Mouse (Mus musculus): Measurements from ENCODE around the gene Gm11634. TPM values are rescaled to one million over a fixed set of nuclear protein-coding genes. Genes with fewer than 3 reads are reported as not detected.
A peak's percentile ranks its signal among the peaks of the same experiment; 100 is the strongest.
"Not testable (repeated sequence)": the region's sequence is repeated elsewhere in the genome, so short reads cannot be mapped to it uniquely, and the experiment has no call there.

Gm11634 gene
- polyA plus RNA-seq, 1 experiment from 2014 or later, result not detected

- H3K27me3 ChIP-seq (ENCODE audit: control insufficient read depth, insufficient read depth, low read length); H3K9ac ChIP-seq (ENCODE audit: low read depth, low read length); DNase-seq (ENCODE audit: low spot score); H3K9me3 ChIP-seq (ENCODE audit: control insufficient read depth, low read length); H3K27ac ChIP-seq (ENCODE audit: low read depth, low read length); H3K36me3 ChIP-seq (ENCODE audit: control insufficient read depth, insufficient read depth, low read length); H3K4me1 ChIP-seq (replicated peaks; ENCODE audit: control insufficient read depth, insufficient read depth, low read length); ATAC-seq (ENCODE audit: low FRiP score); H3K4me3 ChIP-seq (ENCODE audit: low read depth, low read length); H3K4me2 ChIP-seq (replicated peaks; ENCODE audit: low read depth, low read length): not testable (repeated sequence)
- 87% methylated on average over 11 of the region's 11 CpGs for WGBS
Measured at GRCm38 (mm10) chr11:101620022-101620655, 21.1 kb upstream of the Gm11634 start.

GRCm38 (mm10) chr11:101618596-101618995 is 19.5 kb upstream of the Gm11634 start:
- H3K27ac ChIP-seq (ENCODE audit: low read depth, low read length), result peak overlapping the region; percentile 42; the same call in 1 of the 2 replicates
- 78% methylated on average over 3 of the region's 3 CpGs for WGBS
- no peak overlapping the region for H3K4me3 ChIP-seq (ENCODE audit: low read depth, low read length)

GRCm38 (mm10) chr11:101617849-101618248 is 18.8 kb upstream of the Gm11634 start:
- H3K4me3 ChIP-seq (ENCODE audit: low read depth, low read length), result no peak overlapping the region

More at GRCm38 (mm10) chr11:101618596-101618995, 19.5 kb upstream of the Gm11634 start:
- Histone ChIP-seq H3K4me1 (replicated peaks; ENCODE audit: control insufficient read depth, insufficient read depth, low read length) (0 out of 2 replicates have a peak, but pooled peaks cover 9% of the 10 kb centered on the region), H3K4me2 (replicated peaks; ENCODE audit: low read depth, low read length) (no peak overlapping the region), H3K9me3 (ENCODE audit: control insufficient read depth, low read length) (no peaks in the 10 kb centered on the region), H3K36me3 (ENCODE audit: control insufficient read depth, insufficient read depth, low read length) (no peaks in the 10 kb centered on the region), H3K27me3 (ENCODE audit: control insufficient read depth, insufficient read depth, low read length) (no peaks in the 10 kb centered on the region), H3K9ac (ENCODE audit: low read depth, low read length) (no peak overlapping the region)
- ATAC-seq (ENCODE audit: low FRiP score), result no peak
- no peak for DNase-seq (ENCODE audit: low spot score)

GRCm38 (mm10) chr11:101616948-101617767 is 18.1 kb upstream of the Gm11634 start:
- H3K9ac ChIP-seq (ENCODE audit: low read depth, low read length), result peak overlapping the region; percentile 31; the same call in 1 of the 2 replicates
- WGBS, result 21% methylated on average over 18 of the region's 18 CpGs
- H3K27ac ChIP-seq (ENCODE audit: low read depth, low read length), result no peak overlapping the region
- H3K27me3 ChIP-seq (ENCODE audit: control insufficient read depth, insufficient read depth, low read length), result no peaks in the 10 kb centered on the region
- no peaks in the 10 kb centered on the region for H3K36me3 ChIP-seq (ENCODE audit: control insufficient read depth, insufficient read depth, low read length)
- no peaks in the 10 kb centered on the region for H3K9me3 ChIP-seq (ENCODE audit: control insufficient read depth, low read length)
- no peak overlapping the region for H3K4me3 ChIP-seq (ENCODE audit: low read depth, low read length)
- 0 out of 2 replicates have a peak, but pooled peaks cover 9% of the 10 kb centered on the region for H3K4me1 ChIP-seq (replicated peaks; ENCODE audit: control insufficient read depth, insufficient read depth, low read length)
- peak; percentile 19 for DNase-seq (ENCODE audit: low spot score)
- no peak; the same call in 1 of the 2 replicates for ATAC-seq (ENCODE audit: low FRiP score)
- peak overlapping the region; percentile 14 for H3K4me2 ChIP-seq (replicated peaks; ENCODE audit: low read depth, low read length)

More at GRCm38 (mm10) chr11:101617849-101618248, 18.8 kb upstream of the Gm11634 start:
- H3K27me3 ChIP-seq (ENCODE audit: control insufficient read depth, insufficient read depth, low read length), result no peaks in the 10 kb centered on the region
- DNase-seq (ENCODE audit: low spot score) (peak; percentile 86), ATAC-seq (ENCODE audit: low FRiP score) (peak; percentile 68)
- no peaks in the 10 kb centered on the region for H3K9me3 ChIP-seq (ENCODE audit: control insufficient read depth, low read length)
- 3% methylated on average over 8 of the region's 8 CpGs for WGBS
- 0 out of 2 replicates have a peak overlapping the region, but pooled peaks have one; percentile 42 for H3K27ac ChIP-seq (ENCODE audit: low read depth, low read length)
- H3K4me2 ChIP-seq (replicated peaks; ENCODE audit: low read depth, low read length), result peak overlapping the region; percentile 17
- no peaks in the 10 kb centered on the region for H3K36me3 ChIP-seq (ENCODE audit: control insufficient read depth, insufficient read depth, low read length)
- 0 out of 2 replicates have a peak, but pooled peaks cover 9% of the 10 kb centered on the region for H3K4me1 ChIP-seq (replicated peaks; ENCODE audit: control insufficient read depth, insufficient read depth, low read length)
- H3K9ac ChIP-seq (ENCODE audit: low read depth, low read length), result no peak overlapping the region; the same call in 1 of the 2 replicates

GRCm38 (mm10) chr11:101616104-101616503 is 17.0 kb upstream of the Gm11634 start:
- Histone ChIP-seq H3K36me3 (ENCODE audit: control insufficient read depth, insufficient read depth, low read length) (no peaks in the 10 kb centered on the region), H3K9me3 (ENCODE audit: control insufficient read depth, low read length) (no peaks in the 10 kb centered on the region), H3K4me1 (replicated peaks; ENCODE audit: control insufficient read depth, insufficient read depth, low read length) (0 out of 2 replicates have a peak, but pooled peaks cover 9% of the 10 kb centered on the region), H3K4me3 (ENCODE audit: low read depth, low read length) (no peak overlapping the region), H3K27ac (ENCODE audit: low read depth, low read length) (no peak overlapping the region), H3K9ac (ENCODE audit: low read depth, low read length) (no peak overlapping the region), H3K4me2 (replicated peaks; ENCODE audit: low read depth, low read length) (no peak overlapping the region), H3K27me3 (ENCODE audit: control insufficient read depth, insufficient read depth, low read length) (no peaks in the 10 kb centered on the region)
- DNase-seq (ENCODE audit: low spot score), result no peak
- WGBS, result 95% methylated on average over 8 of the region's 8 CpGs
- no peak for ATAC-seq (ENCODE audit: low FRiP score)

- Histone ChIP-seq H3K27ac (ENCODE audit: low read depth, low read length) (no peak overlapping the region), H3K27me3 (ENCODE audit: control insufficient read depth, insufficient read depth, low read length) (no peaks in the 10 kb centered on the region), H3K4me3 (ENCODE audit: low read depth, low read length) (no peak overlapping the region), H3K36me3 (ENCODE audit: control insufficient read depth, insufficient read depth, low read length) (no peaks in the 10 kb centered on the region), H3K4me1 (replicated peaks; ENCODE audit: control insufficient read depth, insufficient read depth, low read length) (0 out of 2 replicates have a peak, but pooled peaks cover 9% of the 10 kb centered on the region), H3K4me2 (replicated peaks; ENCODE audit: low read depth, low read length) (no peak overlapping the region), H3K9ac (ENCODE audit: low read depth, low read length) (no peak overlapping the region), H3K9me3 (ENCODE audit: control insufficient read depth, low read length) (no peaks in the 10 kb centered on the region)
- WGBS, result 88% methylated on average over 6 of the region's 6 CpGs
- no peak for ATAC-seq (ENCODE audit: low FRiP score)
- no peak for DNase-seq (ENCODE audit: low spot score)
Measured at GRCm38 (mm10) chr11:101615380-101615779, 16.3 kb upstream of the Gm11634 start.

GRCm38 (mm10) chr11:101614116-101614515 is 15.1 kb upstream of the Gm11634 start:
- DNase-seq (ENCODE audit: low spot score) (no peak), ATAC-seq (ENCODE audit: low FRiP score) (no peak)
- no peaks in the 10 kb centered on the region for H3K36me3 ChIP-seq (ENCODE audit: control insufficient read depth, insufficient read depth, low read length)
- 0 out of 2 replicates have a peak, but pooled peaks cover 9% of the 10 kb centered on the region for H3K4me1 ChIP-seq (replicated peaks; ENCODE audit: control insufficient read depth, insufficient read depth, low read length)
- H3K9me3 ChIP-seq (ENCODE audit: control insufficient read depth, low read length), result no peaks in the 10 kb centered on the region
- H3K27ac ChIP-seq (ENCODE audit: low read depth, low read length), result no peak overlapping the region
- no peaks in the 10 kb centered on the region for H3K27me3 ChIP-seq (ENCODE audit: control insufficient read depth, insufficient read depth, low read length)
- no peak overlapping the region for H3K4me3 ChIP-seq (ENCODE audit: low read depth, low read length)
- 76% methylated on average over 4 of the region's 4 CpGs for WGBS
- H3K9ac ChIP-seq (ENCODE audit: low read depth, low read length), result no peak overlapping the region
- no peak overlapping the region for H3K4me2 ChIP-seq (replicated peaks; ENCODE audit: low read depth, low read length)

- Histone ChIP-seq H3K27ac (ENCODE audit: low read depth, low read length) (no peak overlapping the region), H3K4me3 (ENCODE audit: low read depth, low read length) (no peak overlapping the region)
Measured at GRCm38 (mm10) chr11:101613596-101613995, 14.5 kb upstream of the Gm11634 start.

More at GRCm38 (mm10) chr11:101613596-101613995, 14.5 kb upstream of the Gm11634 start:
- Histone ChIP-seq H3K36me3 (ENCODE audit: control insufficient read depth, insufficient read depth, low read length) (no peaks in the 10 kb centered on the region), H3K27me3 (ENCODE audit: control insufficient read depth, insufficient read depth, low read length) (no peaks in the 10 kb centered on the region), H3K4me1 (replicated peaks; ENCODE audit: control insufficient read depth, insufficient read depth, low read length) (0 out of 2 replicates have a peak, but pooled peaks cover 9% of the 10 kb centered on the region), H3K4me2 (replicated peaks; ENCODE audit: low read depth, low read length) (no peak overlapping the region), H3K9me3 (ENCODE audit: control insufficient read depth, low read length) (no peaks in the 10 kb centered on the region), H3K9ac (ENCODE audit: low read depth, low read length) (no peak overlapping the region)
- ATAC-seq (ENCODE audit: low FRiP score) (no peak), DNase-seq (ENCODE audit: low spot score) (no peak)
- WGBS, result 80% methylated on average over 6 of the region's 6 CpGs

All from hindbrain, embryonic 11.5 days (tissue).